Mouse (Mus musculus) cerebellum, adult 2 months (tissue): Measurements from ENCODE around the gene Tmem269.

Experiments
- CTCF ChIP-seq: fragments of 200-500 bp; IDR thresholded peaks from 2 replicates; pipeline ENCODE4 v1.5.1; 2011; ENCODE audit warnings: low read depth, mild to moderate bottlenecking, control low read depth, low read length, moderate library complexity, borderline replicate concordance; ENCODE audit not compliant: insufficient read depth
- POLR2A ChIP-seq: fragments of 200-500 bp; IDR thresholded peaks from 2 replicates; pipeline ENCODE4 v1.6.1; 2011; ENCODE audit warnings: low read length, control low read depth, borderline replicate concordance; ENCODE audit not compliant: insufficient read depth

DNA sequence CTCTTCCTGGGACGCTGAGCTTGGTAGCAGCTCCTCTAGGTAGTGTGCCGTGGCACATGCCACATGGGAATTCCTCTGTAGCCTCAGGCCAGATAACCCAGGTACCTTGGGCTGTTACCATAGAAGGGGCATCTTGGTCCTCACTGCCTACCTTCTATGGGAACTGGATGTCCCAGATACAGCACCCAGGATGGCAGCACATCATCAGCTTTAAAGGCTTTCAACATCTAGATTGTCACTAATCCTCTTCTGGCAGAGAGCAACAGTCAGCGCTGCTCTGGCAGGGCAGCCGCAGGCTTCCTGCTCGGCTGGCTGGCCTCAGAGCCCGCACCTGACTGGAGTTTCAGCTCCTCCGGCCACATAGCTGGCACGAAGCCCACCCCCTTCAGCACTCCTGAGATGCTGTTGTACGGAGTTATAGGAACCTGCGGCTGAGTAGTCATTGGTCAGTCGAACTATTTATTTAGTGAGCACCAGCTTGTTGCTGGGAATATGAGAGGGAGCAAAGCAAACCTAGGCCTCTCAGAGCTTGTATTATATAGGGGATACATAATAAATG lies 30.5 kb upstream of the Tmem269 start:
- TF ChIP-seq CTCF, result no peak
- TF ChIP-seq POLR2A, result no peak
